Mouse (Mus musculus): ENCODE results near the gene Rhobtb1.

DNA sequence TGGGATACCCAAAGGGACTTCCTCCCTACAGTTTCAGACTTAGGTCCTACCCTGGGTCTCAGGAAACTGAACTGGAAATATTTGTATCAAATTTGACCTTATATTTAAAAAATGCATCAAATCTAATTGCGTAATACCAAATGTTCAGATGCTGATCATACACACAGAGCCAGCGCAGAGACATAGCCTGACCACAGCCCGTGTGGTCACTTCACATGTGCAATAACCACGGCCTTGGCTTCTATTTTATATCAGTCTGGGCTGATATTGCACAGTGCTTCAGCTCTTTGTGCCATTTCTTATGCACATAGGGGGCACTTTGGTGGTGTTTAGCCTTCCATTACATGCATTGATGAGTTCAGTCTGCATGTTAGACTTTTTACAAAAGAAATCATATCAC, 72.0 kb downstream of the Rhobtb1 start:
- no peak for TF ChIP-seq POLR2A (IDR thresholded peaks at IDR 0.05; ENCODE audit: control insufficient read depth, extremely low read depth, insufficient read depth, low read length, poor library complexity)
- TF ChIP-seq CTCF (IDR thresholded peaks at IDR 0.05; ENCODE audit: borderline replicate concordance, control insufficient read depth, extremely low read depth, insufficient read depth, low read length, poor library complexity) = no peak

Measured in thymus, adult 2 months (tissue).